Mouse (Mus musculus) heart, embryonic 15.5 days (tissue): ENCODE measurements around the gene Fryl. TPM values are rescaled to one million over a fixed set of nuclear protein-coding genes. Genes with fewer than 3 reads are reported as not detected.

ENCODE experiments used
- ATAC-seq: fragments of 200-750 bp; cut with Nextera tagmentation; replicated peaks from 2 replicates; pipeline ENCODE4 v1.8.0; 2017; ENCODE audit warnings: low read depth, moderate TSS enrichment; ENCODE audit not compliant: insufficient number of reproducible peaks, insufficient read depth, low FRiP score
- H3K27ac ChIP-seq: fragments of 300-500 bp; sonication (generic); 2 replicates; pipeline ENCODE4 v1.5.1; 2015; ENCODE audit warnings: mild to moderate bottlenecking, inconsistent platforms
- H3K27me3 ChIP-seq: fragments of 300-500 bp; sonication (generic); 2 replicates; pipeline ENCODE4 v1.6.1; 2015; ENCODE audit warnings: inconsistent platforms
- H3K36me3 ChIP-seq: fragments of 300-500 bp; sonication (generic); 2 replicates; pipeline ENCODE4 v1.6.1; 2015; ENCODE audit warnings: mild to moderate bottlenecking, inconsistent platforms
- H3K4me1 ChIP-seq: fragments of 300-500 bp; sonication (generic); replicated peaks from 2 replicates; pipeline ENCODE4 v1.6.1; 2015; ENCODE audit warnings: inconsistent platforms
- H3K4me2 ChIP-seq: fragments of 300-500 bp; sonication (generic); 2 replicates; pipeline ENCODE4 v1.6.1; 2015; ENCODE audit warnings: inconsistent platforms, mild to moderate bottlenecking, moderate library complexity
- H3K4me3 ChIP-seq: fragments of 300-500 bp; sonication (generic); 2 replicates; pipeline ENCODE4 v1.5.1; 2015; ENCODE audit warnings: mild to moderate bottlenecking, inconsistent platforms
- H3K9ac ChIP-seq: fragments of 300-500 bp; sonication (generic); 2 replicates; pipeline ENCODE4 v1.6.1; 2015; ENCODE audit warnings: mild to moderate bottlenecking, inconsistent platforms
- H3K9me3 ChIP-seq: fragments of 300-500 bp; sonication (generic); replicated peaks from 2 replicates; pipeline ENCODE4 v1.6.1; 2016; ENCODE audit warnings: inconsistent platforms
- WGBS: fragments of 180-500 bp; shearing (Covaris S2); methylation state at CpG from one replicate; pipeline ENCODE4 v1.1.7; 2015; ENCODE audit warnings: mixed read lengths; 5-methylcytosine and 5-hydroxymethylcytosine counted together
- polyA plus RNA-seq: library from polyadenylated mRNA; unstranded; fragments of >200 nt; fragmentation: Nextera tagmentation; extraction: Ambion mirVana; gene quantifications from 2 replicates; pipeline ENCODE4 v1.2.1, GENCODE M21; 2015

The Fryl gene
- polyA plus RNA-seq, 1 experiment from 2014 or later: 25.7 TPM

DNA sequence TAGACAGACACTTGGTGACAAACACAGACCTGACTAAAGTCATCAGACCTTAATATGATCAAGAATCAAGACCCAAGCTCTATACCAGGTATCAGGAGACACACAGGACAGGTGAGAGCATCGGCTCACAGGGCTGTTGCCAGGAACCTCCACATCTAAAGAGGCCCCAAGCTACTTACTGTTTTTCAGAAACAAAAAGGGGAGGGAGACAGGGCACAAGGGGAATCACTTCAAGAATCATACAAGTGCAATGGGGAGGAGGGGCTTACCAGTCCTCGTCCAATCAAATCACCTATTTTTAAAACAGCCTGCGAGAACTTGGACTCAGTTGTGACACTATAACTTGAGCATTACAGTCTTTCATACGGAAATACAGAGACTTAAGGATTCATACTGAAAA is 38.4 kb downstream of the Fryl start:
- no peaks in the 10 kb centered on the region for H3K9me3 ChIP-seq
- no peaks in the 10 kb centered on the region for H3K27me3 ChIP-seq
- no peak overlapping the region for H3K4me2 ChIP-seq
- no peak for ATAC-seq
- WGBS: 76% methylated on average over 4 of the region's 4 CpGs
- no peak overlapping the region for H3K4me3 ChIP-seq
- peaks cover 23% of the 10 kb centered on the region for H3K4me1 ChIP-seq
- peaks cover 14% of the 10 kb centered on the region; the same call in 1 of the 2 replicates for H3K36me3 ChIP-seq
- no peak overlapping the region for H3K9ac ChIP-seq
- H3K27ac ChIP-seq: no peak overlapping the region

DNA sequence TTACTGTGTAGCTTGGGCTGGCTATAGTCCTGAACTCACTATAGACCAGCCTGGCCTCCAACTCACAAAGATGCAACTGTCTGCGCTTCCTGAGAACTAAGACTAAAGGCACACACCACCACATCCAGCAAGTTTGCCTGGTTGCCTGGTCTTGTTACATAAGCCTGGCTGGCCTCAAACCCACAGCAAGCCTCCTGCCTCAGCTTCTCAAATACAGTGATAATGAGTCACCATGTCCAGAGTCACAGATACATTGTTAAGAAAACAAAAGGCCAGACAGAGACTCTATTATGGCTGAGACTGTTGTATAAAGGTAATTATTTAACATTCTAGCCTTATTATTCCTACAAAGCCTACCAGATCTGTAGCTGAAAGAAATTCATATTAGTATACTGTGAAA is 39.3 kb downstream of the Fryl start:
- H3K27ac ChIP-seq: no peak overlapping the region
- WGBS: 84% methylated on average over 1 of the region's 1 CpGs
- H3K9me3 ChIP-seq: no peaks in the 10 kb centered on the region
- no peaks in the 10 kb centered on the region for H3K27me3 ChIP-seq
- no peak overlapping the region for H3K9ac ChIP-seq
- H3K4me3 ChIP-seq: no peak overlapping the region
- H3K4me1 ChIP-seq: peaks cover 19% of the 10 kb centered on the region
- no peak overlapping the region for H3K4me2 ChIP-seq
- peaks cover 14% of the 10 kb centered on the region; the same call in 1 of the 2 replicates for H3K36me3 ChIP-seq
- no peak for ATAC-seq

DNA sequence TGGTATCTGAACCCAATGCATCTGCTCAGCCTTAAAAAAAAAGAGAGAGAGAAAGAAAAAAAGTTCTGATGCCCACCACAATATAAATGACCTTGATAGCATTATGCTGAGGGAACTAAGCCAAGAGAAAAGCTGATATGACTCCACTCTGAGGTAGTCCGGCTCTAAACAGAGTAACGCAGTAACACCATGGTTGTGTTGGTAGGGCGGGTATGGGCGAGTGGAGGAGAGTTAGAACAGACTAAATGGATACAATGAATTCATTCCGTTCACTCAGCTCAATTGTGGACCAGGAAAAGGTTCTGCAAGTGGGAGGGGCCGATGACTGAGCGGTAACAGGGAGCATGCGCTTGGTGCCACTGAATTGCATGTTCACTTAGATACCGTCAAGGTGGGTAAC is 40.4 kb downstream of the Fryl start:
- Histone ChIP-seq H3K27me3 (no peaks in the 10 kb centered on the region), H3K9me3 (no peaks in the 10 kb centered on the region), H3K4me1 (peaks cover 19% of the 10 kb centered on the region), H3K4me3 (no peak overlapping the region), H3K4me2 (no peak overlapping the region), H3K36me3 (peaks cover 14% of the 10 kb centered on the region; the same call in 1 of the 2 replicates), H3K9ac (no peak overlapping the region), H3K27ac (peak overlapping the region; percentile 75)
- WGBS: 70% methylated on average over 9 of the region's 9 CpGs
- 0 out of 2 replicates have a peak, but pooled peaks have one; percentile 53 for ATAC-seq

DNA sequence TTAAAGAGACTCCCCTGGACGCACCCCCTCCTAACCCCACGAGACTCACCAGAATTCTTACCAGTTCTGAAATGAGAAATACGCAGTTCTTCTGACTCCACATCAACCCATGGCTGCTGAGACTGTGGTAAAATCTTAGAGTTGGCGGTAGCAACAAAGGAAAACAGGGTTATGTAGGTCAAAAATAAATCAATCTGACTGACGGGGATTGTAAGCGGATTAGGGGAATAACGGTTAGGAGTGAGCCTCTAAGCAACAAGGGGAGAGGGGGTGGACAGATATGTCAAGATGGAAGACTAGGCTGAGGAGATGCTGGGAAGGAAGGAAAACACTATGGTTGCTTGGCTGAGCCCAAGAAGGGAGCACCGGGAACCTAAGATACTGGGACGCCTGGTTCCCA is 44.0 kb downstream of the Fryl start:
- WGBS: 91% methylated on average over 9 of the region's 9 CpGs
- H3K36me3 ChIP-seq: no peaks in the 10 kb centered on the region
- no peak for ATAC-seq

DNA sequence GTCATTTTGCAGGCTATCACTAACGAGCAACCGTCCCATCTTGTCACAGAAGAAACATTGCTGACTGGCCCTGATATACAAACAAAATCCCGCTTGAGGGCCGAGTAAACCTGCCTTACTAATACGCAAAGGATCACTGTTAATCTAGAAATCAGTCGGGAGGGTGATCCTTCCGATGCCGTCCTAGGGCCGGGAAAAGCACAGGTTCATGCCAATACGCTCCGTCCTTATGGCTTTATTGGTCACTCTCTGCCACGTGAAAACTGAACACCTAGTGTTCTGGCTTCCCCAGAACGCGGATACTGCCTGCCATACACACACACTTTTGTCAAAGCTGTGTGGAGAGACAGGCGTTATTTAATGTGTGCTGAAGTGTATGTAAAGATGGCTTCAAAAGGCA is 44.5 kb downstream of the Fryl start:
- Histone ChIP-seq H3K4me1 (peaks cover 27% of the 10 kb centered on the region), H3K9ac (no peak overlapping the region), H3K9me3 (no peaks in the 10 kb centered on the region), H3K36me3 (no peaks in the 10 kb centered on the region), H3K27ac (no peak overlapping the region), H3K4me2 (no peak overlapping the region), H3K4me3 (no peak overlapping the region), H3K27me3 (no peaks in the 10 kb centered on the region)
- WGBS: 93% methylated on average over 15 of the region's 15 CpGs
- no peak for ATAC-seq

More for the DNA sequence above, 44.0 kb downstream of the Fryl start:
- Histone ChIP-seq H3K4me1 (peaks cover 27% of the 10 kb centered on the region), H3K27me3 (no peaks in the 10 kb centered on the region), H3K4me3 (no peak overlapping the region), H3K9ac (no peak overlapping the region), H3K27ac (no peak overlapping the region), H3K9me3 (no peaks in the 10 kb centered on the region), H3K4me2 (no peak overlapping the region)

DNA sequence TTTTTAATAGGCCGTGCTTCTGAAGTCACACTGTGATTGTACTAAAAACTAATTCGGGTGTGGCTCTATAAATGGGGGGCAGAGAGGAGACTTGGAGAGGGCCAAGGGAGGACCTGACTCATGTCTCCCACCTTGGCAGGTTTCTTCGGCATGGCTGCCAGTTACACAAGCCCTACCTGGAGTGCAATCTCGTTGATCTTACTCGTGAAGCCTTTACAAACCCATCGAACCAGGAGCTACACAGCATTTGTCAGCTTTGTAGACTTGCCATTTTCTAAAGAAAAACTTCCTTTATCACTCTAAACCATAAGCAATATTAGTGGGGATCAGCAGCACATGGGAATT is 45.5 kb downstream of the Fryl start:
- no peaks in the 10 kb centered on the region for H3K27me3 ChIP-seq
- H3K36me3 ChIP-seq: no peaks in the 10 kb centered on the region
- H3K9me3 ChIP-seq: no peaks in the 10 kb centered on the region
- H3K4me3 ChIP-seq: no peak overlapping the region
- no peak overlapping the region for H3K27ac ChIP-seq
- H3K4me1 ChIP-seq: peaks cover 27% of the 10 kb centered on the region
- H3K9ac ChIP-seq: no peak overlapping the region
- WGBS: 91% methylated on average over 6 of the region's 6 CpGs
- H3K4me2 ChIP-seq: no peak overlapping the region
- ATAC-seq: no peak

DNA sequence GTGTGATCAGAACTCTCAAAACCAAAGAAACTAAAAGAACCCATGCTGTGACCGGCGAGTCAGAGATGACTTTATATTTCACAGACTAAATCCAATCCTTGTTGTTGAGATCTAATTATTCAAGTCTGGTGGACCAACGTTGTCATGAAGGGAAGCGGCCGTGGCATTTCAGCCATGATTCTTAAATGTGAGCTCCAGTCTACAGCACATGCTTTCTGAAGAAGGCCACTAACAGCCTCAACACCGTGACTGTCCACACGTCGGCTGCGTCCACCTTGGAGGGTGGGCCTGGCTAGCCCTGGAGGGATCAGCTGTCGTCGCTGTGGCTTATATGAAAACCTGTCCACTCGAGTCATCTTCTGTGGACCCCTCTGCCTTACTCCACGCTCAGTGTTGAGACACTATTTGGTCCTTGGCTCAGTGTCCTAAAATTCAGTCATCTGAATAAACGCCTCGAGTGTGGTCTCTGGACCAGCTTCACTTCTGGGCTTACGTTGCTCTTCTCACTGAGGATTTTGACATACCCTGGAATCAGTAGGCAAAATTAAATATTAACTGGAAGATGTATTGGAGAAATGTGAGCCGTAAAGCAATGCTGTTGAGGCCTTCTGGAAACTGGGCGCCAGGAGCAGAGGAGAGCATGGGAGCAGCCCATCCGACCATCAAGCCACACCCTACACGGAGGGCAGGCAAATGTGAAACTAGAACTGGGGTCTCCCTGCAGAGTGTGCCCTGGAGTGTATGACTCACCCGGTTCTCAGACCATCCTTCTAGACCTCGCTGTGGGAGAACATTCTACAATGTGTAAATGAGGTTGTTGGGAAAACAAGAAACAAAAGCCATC is 46.1 kb downstream of the Fryl start:
- H3K9me3 ChIP-seq: no peaks in the 10 kb centered on the region
- ATAC-seq: no peak
- no peak overlapping the region for H3K4me3 ChIP-seq
- no peak overlapping the region for H3K27ac ChIP-seq
- peaks cover 28% of the 10 kb centered on the region for H3K4me1 ChIP-seq
- H3K4me2 ChIP-seq: no peak overlapping the region
- 89% methylated on average over 22 of the region's 22 CpGs for WGBS
- H3K9ac ChIP-seq: no peak overlapping the region
- H3K36me3 ChIP-seq: no peaks in the 10 kb centered on the region
- H3K27me3 ChIP-seq: no peaks in the 10 kb centered on the region

DNA sequence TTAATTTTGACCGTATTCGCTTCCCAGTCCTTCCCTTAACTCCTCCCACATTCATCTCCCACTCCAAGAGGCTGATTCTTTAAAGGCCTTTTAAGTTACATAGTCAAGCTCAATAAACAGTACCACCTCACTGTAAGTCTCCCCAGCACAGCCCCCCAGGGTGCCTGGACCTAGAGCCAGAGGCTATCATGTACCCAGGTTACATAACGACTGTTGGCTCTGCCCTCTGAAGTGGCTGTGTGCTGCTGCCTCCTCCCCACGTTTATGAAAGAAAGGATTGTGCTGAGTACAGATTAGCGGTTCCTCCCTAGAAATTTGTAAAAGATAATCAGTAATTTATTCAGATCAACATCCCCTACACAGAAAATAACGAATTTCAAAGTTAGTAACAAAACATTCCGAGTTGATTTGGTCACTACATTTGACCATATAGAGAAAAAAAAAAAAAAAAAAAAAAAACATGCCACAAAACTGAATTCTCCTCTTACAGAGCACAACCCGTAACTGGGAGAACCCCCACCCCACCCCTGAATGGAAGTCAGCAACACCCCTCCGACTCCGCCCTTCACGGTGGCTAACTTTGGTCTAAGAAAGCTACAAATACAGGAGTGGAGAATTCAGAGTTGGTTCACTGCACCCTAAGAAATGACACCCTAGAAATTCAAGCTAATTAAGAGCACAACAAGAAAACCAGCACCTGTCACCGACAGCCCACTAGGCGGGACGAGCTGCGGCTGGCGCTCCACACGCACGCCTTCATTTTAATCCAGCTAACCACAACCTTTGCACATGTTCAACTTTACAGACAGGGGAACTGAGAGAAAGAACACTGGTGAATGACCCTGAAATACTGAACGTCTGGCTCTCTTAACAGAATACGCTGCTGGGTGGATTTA is 47.0 kb downstream of the Fryl start:
- Histone ChIP-seq H3K27ac (peak overlapping the region; percentile 59), H3K4me1 (peaks cover 31% of the 10 kb centered on the region)
- 73% methylated on average over 20 of the region's 20 CpGs for WGBS

DNA sequence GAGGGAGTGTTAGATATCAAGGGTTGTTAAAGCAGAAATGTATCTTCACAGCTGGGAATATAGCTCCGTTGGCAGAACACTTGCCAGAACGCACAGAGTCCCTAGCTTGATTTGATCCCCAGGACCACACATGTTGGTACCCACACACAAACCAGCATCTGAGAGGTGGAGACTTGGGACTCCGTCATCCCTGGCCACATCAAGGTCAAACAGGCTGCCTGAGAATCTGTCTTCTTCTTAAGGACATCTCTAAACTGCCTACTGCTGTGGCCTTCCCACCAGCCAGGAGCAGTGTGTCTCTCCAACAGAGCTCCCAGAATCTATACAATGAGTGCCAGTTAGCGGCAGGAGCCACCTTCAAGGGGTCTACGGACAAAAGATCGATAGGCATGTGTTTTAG is 47.8 kb downstream of the Fryl start:
- no peak for ATAC-seq
- H3K4me1 ChIP-seq: peaks cover 28% of the 10 kb centered on the region
- no peaks in the 10 kb centered on the region for H3K27me3 ChIP-seq
- no peak overlapping the region for H3K4me2 ChIP-seq
- H3K9me3 ChIP-seq: no peaks in the 10 kb centered on the region
- WGBS: 71% methylated on average over 6 of the region's 6 CpGs
- no peak overlapping the region for H3K4me3 ChIP-seq
- H3K36me3 ChIP-seq: 0 out of 2 replicates have a peak, but pooled peaks cover 5% of the 10 kb centered on the region
- no peak overlapping the region for H3K9ac ChIP-seq
- peak overlapping the region; percentile 59 for H3K27ac ChIP-seq

More for the DNA sequence above, 47.0 kb downstream of the Fryl start:
- Histone ChIP-seq H3K27me3 (no peaks in the 10 kb centered on the region), H3K9ac (no peak overlapping the region), H3K9me3 (no peaks in the 10 kb centered on the region), H3K4me2 (no peak overlapping the region), H3K36me3 (no peaks in the 10 kb centered on the region), H3K4me3 (no peak overlapping the region)
- ATAC-seq: no peak

DNA sequence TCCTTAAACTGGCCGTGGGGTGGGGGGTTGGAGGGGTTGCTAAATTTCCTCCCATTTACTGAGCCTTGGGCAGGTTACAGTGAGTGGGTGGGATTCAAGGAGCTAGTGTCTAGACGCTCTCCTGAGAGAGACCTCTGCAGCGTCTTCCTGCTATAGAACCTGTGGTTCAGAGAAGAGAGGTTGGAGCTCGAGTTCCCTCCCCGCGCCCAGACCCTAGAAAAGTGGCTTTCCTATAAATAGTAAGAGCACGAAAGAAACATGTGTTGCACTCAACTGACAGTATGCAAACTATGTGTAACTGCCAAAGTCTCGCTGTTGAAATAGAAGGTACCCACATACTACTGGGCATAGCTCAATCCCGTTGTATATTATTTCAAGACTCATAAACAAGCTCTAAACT is 49.7 kb downstream of the Fryl start:
- H3K9me3 ChIP-seq: no peaks in the 10 kb centered on the region
- WGBS: 40% methylated on average over 9 of the region's 9 CpGs
- peak overlapping the region; percentile 38; the same call in 1 of the 2 replicates for H3K4me2 ChIP-seq
- H3K4me1 ChIP-seq: peaks cover 32% of the 10 kb centered on the region
- H3K36me3 ChIP-seq: peaks cover 5% of the 10 kb centered on the region; the same call in 1 of the 2 replicates
- no peak overlapping the region for H3K9ac ChIP-seq
- ATAC-seq: peak; percentile 73
- H3K4me3 ChIP-seq: no peak overlapping the region
- H3K27me3 ChIP-seq: no peaks in the 10 kb centered on the region
- peak overlapping the region; percentile 92 for H3K27ac ChIP-seq

DNA sequence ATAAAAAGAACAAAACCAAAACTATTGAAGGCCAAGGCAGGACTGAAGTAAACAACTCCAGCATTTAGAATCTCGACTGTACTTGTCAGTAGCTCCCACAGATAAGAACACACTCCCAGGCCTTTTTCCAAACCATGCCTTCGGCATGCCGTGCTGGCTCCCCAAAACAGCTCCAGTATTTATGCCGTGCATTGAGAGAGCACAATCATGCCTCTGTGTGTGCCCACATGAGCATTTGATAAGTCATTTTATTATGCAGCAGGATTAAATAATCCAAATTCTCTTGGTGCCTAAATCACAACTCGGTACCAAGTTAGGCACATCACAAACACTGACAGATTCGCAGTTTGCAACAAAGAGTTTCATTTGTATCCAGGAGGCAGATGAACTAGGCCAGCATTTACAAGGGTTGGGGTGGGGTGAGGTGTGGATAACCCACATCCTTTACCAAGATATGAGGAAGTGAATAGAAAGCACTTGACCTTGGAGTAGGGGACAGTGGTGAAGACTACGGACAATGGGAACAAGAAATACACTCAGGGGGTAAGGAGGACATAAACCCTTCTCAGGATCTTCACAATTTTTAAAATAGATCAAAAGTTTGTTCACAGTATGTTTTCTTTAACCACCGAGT is 50.3 kb downstream of the Fryl start:
- ATAC-seq: no peak
- no peaks in the 10 kb centered on the region for H3K9me3 ChIP-seq
- no peak overlapping the region for H3K9ac ChIP-seq
- no peaks in the 10 kb centered on the region for H3K27me3 ChIP-seq
- H3K4me1 ChIP-seq: peaks cover 35% of the 10 kb centered on the region
- WGBS: 31% methylated on average over 8 of the region's 8 CpGs
- peaks cover 5% of the 10 kb centered on the region; the same call in 1 of the 2 replicates for H3K36me3 ChIP-seq
- 0 out of 2 replicates have a peak overlapping the region, but pooled peaks have one; percentile 4 for H3K4me2 ChIP-seq
- H3K27ac ChIP-seq: peak overlapping the region; percentile 92
- no peak overlapping the region for H3K4me3 ChIP-seq
